Mouse (Mus musculus) stomach, embryonic 16.5 days (tissue): ENCODE data around the gene Adgre5. TPM values are rescaled to one million over a fixed set of nuclear protein-coding genes. Genes with fewer than 3 reads are reported as not detected.

Experiments
- ATAC-seq: fragments of 200-750 bp; cut with Nextera tagmentation; 2 replicates; pipeline ENCODE4 v1.8.0; 2017; ENCODE audit warnings: moderate number of reproducible peaks, moderate TSS enrichment; ENCODE audit not compliant: insufficient read depth, low FRiP score
- H3K27ac ChIP-seq: fragments of 300-500 bp; sonication (generic); 2 replicates; pipeline ENCODE4 v1.5.1; 2014; ENCODE audit warnings: low read length
- H3K27me3 ChIP-seq: fragments of 300-500 bp; sonication (generic); 2 replicates; pipeline ENCODE4 v1.6.1; 2014; ENCODE audit warnings: low read length, control low read depth, mixed read lengths; ENCODE audit not compliant: control insufficient read depth, insufficient read depth
- H3K36me3 ChIP-seq: fragments of 300-500 bp; sonication (generic); 2 replicates; pipeline ENCODE4 v1.6.1; 2014; ENCODE audit warnings: low read length; ENCODE audit not compliant: control insufficient read depth, insufficient read depth
- H3K4me1 ChIP-seq: fragments of 300-500 bp; sonication (generic); 2 replicates; pipeline ENCODE4 v1.6.1; 2014; ENCODE audit warnings: low read length, control low read depth, mixed read lengths; ENCODE audit not compliant: control insufficient read depth, insufficient read depth
- H3K4me2 ChIP-seq: fragments of 300-500 bp; sonication (generic); 2 replicates; pipeline ENCODE4 v1.6.1; 2014; ENCODE audit warnings: low read depth, low read length, mixed read lengths
- H3K4me3 ChIP-seq: fragments of 300-500 bp; sonication (generic); replicated peaks from 2 replicates; pipeline ENCODE4 v1.5.1; 2014; ENCODE audit warnings: mild to moderate bottlenecking, low read length
- H3K9ac ChIP-seq: fragments of 300-500 bp; sonication (generic); 2 replicates; pipeline ENCODE4 v1.6.1; 2014; ENCODE audit warnings: low read length
- H3K9me3 ChIP-seq: fragments of 300-500 bp; sonication (generic); replicated peaks from 2 replicates; pipeline ENCODE4 v1.6.1; 2016; ENCODE audit warnings: low read length, control low read depth; ENCODE audit not compliant: control insufficient read depth
- WGBS: fragments of 180-500 bp; shearing (Covaris S2); extraction: QIAGEN DNeasy Blood & Tissue Kit; methylation state at CpG from one replicate; pipeline ENCODE4 v1.1.7; 2014; 5-methylcytosine and 5-hydroxymethylcytosine counted together
- microRNA-seq: library from miRNA; unstranded; fragments of <30 nt; microRNA quantifications from one replicate; pipeline ENCODE4, GENCODE M21; 2016
- polyA plus RNA-seq: library from polyadenylated mRNA; unstranded; fragments of >200 nt; fragmentation: Nextera tagmentation; extraction: Ambion mirVana; gene quantifications from 2 replicates; pipeline ENCODE4 v1.2.1, GENCODE M21; 2015

Gene Adgre5
- polyA plus RNA-seq, 1 experiment from 2014 or later, result 40.5 TPM

DNA sequence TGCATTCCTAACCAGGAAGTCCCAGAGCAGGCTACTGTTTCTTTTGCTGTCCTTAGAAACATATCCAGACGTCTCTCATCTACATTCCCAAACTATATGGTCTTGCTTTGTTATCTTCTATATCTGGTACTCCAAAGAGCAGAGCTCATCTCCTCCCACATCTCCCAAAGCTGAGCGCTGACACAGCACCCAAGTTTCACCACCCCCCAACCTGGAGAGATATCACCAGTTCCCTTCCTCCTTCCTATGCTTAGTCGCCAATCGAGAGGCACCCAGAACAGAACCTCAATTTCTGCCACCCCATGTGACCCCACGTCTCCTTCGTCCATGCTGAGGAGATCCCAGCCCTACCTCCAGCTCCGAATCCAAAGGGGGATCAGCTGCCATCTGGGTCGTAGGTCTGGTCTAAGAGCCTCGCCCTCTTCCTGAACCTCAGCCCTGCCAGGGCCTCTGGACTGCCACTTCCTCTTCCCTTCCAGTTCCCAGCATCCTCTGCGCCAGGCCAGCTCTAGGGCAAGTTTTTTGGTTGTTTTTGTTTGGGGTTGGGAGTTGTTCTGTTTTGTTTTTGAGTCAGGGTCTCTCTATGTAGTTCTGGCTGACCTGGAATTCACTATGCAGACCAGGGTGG, 47.4 kb downstream of the Adgre5 start:
- peaks cover 35% of the 10 kb centered on the region for H3K4me1 ChIP-seq
- no peak overlapping the region for H3K27ac ChIP-seq
- no peak for ATAC-seq
- no peaks in the 10 kb centered on the region for H3K27me3 ChIP-seq
- H3K4me2 ChIP-seq, result no peak overlapping the region
- H3K9ac ChIP-seq, result no peak overlapping the region
- no peak overlapping the region for H3K4me3 ChIP-seq
- no peaks in the 10 kb centered on the region for H3K9me3 ChIP-seq
- H3K36me3 ChIP-seq, result peaks cover 17% of the 10 kb centered on the region
- 76% methylated on average over 10 of the region's 10 CpGs for WGBS

DNA sequence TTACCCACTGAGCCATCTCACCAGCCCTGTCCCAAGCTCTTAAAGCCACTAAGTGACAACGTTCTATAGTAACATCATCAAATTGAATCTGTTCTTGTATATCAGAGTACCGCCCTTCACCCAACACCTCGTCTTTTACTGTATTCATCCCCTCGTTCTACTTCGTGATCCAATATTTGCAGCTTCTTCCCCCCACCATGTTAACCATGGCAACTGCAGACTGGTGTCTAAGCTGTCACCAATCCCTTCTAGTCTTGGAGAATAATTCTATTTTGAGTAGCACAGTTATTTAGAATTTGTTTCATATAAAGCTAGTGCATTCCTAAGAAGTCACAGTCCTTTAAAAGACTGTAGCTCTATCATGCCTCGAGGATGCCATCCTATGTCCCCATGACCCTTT, 51.9 kb downstream of the Adgre5 start:
- no peak overlapping the region for H3K4me3 ChIP-seq
- H3K9ac ChIP-seq, result no peak overlapping the region
- H3K27me3 ChIP-seq, result no peaks in the 10 kb centered on the region
- H3K36me3 ChIP-seq, result peaks cover 27% of the 10 kb centered on the region
- H3K27ac ChIP-seq, result no peak overlapping the region
- 90% methylated on average over 6 of the region's 6 CpGs for WGBS
- no peaks in the 10 kb centered on the region for H3K9me3 ChIP-seq
- H3K4me1 ChIP-seq, result peaks cover 6% of the 10 kb centered on the region; the same call in 1 of the 2 replicates
- H3K4me2 ChIP-seq, result no peak overlapping the region
- no peak for ATAC-seq

DNA sequence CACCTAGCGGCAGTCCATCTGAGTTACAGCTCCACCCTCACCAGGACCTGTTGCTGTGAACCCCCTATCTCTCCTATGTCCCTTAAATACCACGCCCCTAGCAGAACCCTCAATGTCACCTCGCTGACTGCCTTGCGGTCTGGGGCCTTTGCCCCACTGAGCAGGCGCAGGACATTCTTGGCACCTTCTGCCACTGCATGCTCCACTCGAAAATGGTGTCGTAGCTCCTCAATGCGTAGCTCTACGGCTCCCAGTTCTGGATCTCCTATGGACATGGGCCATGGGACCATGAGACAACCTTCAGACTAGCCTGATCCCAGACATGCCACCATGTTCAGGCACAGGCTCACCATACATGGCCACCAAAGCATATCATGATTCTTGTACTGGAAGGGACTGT, 56.6 kb downstream of the Adgre5 start:
- Histone ChIP-seq H3K36me3 (peaks cover 29% of the 10 kb centered on the region), H3K9ac (no peak overlapping the region), H3K4me3 (no peak overlapping the region), H3K27me3 (no peaks in the 10 kb centered on the region), H3K4me1 (0 out of 2 replicates have a peak, but pooled peaks cover 7% of the 10 kb centered on the region), H3K4me2 (no peak overlapping the region), H3K27ac (no peak overlapping the region), H3K9me3 (no peaks in the 10 kb centered on the region)
- 94% methylated on average over 9 of the region's 9 CpGs for WGBS
- ATAC-seq, result no peak

DNA sequence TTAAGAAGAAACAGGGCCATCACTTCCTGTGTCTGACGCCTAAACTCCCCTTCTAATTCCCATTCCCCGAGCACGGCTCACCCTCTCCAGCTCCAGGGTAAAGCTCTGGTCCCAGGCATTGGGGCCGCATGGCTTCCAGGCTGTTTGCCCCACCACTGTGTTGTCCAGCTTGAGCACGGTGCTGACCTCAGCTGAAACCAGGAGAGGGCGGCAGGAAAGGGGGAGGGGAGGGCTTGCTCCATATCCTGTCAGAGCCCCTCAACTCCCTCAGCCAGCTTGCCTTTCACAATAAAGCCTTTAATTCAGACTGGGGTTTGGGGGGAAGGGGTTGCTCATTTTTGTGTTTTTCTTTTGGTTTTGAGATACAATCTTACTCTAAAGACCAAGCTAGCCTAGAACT, 60.0 kb downstream of the Adgre5 start:
- ATAC-seq, result no peak
- Histone ChIP-seq H3K4me1 (0 out of 2 replicates have a peak, but pooled peaks cover 7% of the 10 kb centered on the region), H3K36me3 (peaks cover 33% of the 10 kb centered on the region), H3K9ac (peak overlapping the region; percentile 26; the same call in 1 of the 2 replicates), H3K4me3 (no peak overlapping the region), H3K27ac (peak overlapping the region; percentile 64; the same call in 1 of the 2 replicates), H3K4me2 (no peak overlapping the region), H3K9me3 (no peaks in the 10 kb centered on the region), H3K27me3 (no peaks in the 10 kb centered on the region)
- WGBS, result 21% methylated on average over 6 of the region's 6 CpGs

DNA sequence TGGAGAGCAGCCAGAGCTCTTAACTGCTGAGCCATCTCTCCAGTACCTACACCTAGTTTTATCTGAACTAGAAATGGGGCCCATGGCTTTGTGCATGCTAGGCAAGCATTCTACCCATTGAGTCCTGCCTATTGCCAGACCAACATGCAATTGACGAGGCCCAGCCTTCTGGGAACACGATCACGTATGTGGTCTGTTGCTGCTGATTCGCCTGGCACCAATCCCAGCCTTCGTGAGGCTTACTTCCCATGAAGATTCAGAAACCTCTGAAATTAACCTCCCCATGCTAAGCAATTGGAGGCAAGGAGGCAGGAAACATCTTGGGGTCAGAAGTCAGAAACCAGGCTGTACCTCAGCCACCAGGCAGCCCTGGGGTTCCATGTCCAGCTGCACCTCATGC, 60.5 kb downstream of the Adgre5 start:
- Histone ChIP-seq H3K36me3 (peaks cover 33% of the 10 kb centered on the region), H3K9ac (peak overlapping the region; percentile 26; the same call in 1 of the 2 replicates), H3K4me2 (no peak overlapping the region), H3K27me3 (no peaks in the 10 kb centered on the region), H3K27ac (peak overlapping the region; percentile 64; the same call in 1 of the 2 replicates), H3K4me3 (no peak overlapping the region), H3K4me1 (0 out of 2 replicates have a peak, but pooled peaks cover 7% of the 10 kb centered on the region), H3K9me3 (no peaks in the 10 kb centered on the region)
- 68% methylated on average over 5 of the region's 5 CpGs for WGBS
- ATAC-seq, result peak; percentile 15; the same call in 1 of the 2 replicates

DNA sequence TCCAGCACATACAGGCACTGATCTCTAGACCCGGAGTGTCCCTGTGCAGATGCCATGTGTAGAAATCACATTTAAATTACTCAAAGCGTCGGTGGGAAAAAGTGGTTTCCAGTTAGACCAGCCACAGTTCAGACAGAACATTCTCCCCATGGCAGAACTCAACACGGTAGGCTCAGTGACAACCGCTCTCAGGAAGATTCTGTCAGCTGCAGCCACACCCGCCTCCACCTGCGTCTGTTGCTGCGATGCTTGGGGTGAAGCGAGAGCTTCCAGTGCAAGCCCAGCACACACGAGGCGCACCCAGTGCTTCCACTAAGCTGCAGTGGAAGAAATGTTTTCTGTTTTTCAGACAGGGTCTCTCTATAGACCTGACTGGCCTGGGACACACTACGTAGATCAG, 61.3 kb downstream of the Adgre5 start:
- Histone ChIP-seq H3K27ac (no peak overlapping the region), H3K36me3 (peaks cover 33% of the 10 kb centered on the region), H3K4me1 (0 out of 2 replicates have a peak, but pooled peaks cover 7% of the 10 kb centered on the region), H3K27me3 (no peaks in the 10 kb centered on the region), H3K9me3 (no peaks in the 10 kb centered on the region), H3K4me2 (no peak overlapping the region), H3K9ac (no peak overlapping the region), H3K4me3 (no peak overlapping the region)
- WGBS, result 91% methylated on average over 12 of the region's 12 CpGs
- no peak for ATAC-seq

DNA sequence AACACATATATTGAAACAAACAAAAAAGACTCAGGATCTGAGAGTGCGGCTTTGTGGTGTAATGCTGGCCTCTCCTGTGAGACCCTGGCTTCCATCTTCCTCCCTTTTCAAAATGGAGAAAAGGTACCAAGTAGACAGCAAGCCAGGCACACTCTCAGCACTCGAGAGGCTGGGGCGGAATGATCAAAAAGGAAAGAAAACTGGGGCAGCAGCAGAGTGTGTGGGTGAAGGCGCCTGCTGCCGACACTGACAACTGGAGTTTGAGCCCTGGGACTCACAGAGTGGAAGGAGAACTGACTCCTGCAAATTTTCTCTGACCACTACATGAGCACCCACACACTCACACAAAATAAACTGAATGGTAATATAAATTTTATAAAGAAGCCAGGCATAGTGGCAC, 66.6 kb downstream of the Adgre5 start:
- 87% methylated on average over 5 of the region's 5 CpGs for WGBS
- Histone ChIP-seq H3K4me2 (no peak overlapping the region), H3K9me3 (no peaks in the 10 kb centered on the region), H3K36me3 (peaks cover 14% of the 10 kb centered on the region), H3K4me1 (no peaks in the 10 kb centered on the region), H3K27me3 (no peaks in the 10 kb centered on the region), H3K4me3 (no peak overlapping the region), H3K9ac (no peak overlapping the region), H3K27ac (no peak overlapping the region)
- ATAC-seq, result no peak

Small RNA genes within 50 kb of the gene (microRNA-seq; reads per million reads assigned to microRNA genes)
- not detected for gene Mir1668

Other genes starting within 250 kb of the Adgre5 start
- not detected in 2 replicates for gene Olfr370, start 205.5 kb downstream of the Adgre5 start, polyA plus RNA-seq
- 285 and 326 TPM in 2 replicates for gene Ndufb7, start 174.7 kb downstream of the Adgre5 start, polyA plus RNA-seq
- gene Tecr, start 133.4 kb downstream of the Adgre5 start, polyA plus RNA-seq, result 503 and 554 TPM in 2 replicates
- 69.6 and 74.3 TPM in 2 replicates for gene Dnajb1, start 133.1 kb downstream of the Adgre5 start, polyA plus RNA-seq
- gene Gipc1, start 88.6 kb downstream of the Adgre5 start, polyA plus RNA-seq, result 190 TPM in 2 replicates
- 5.7 and 6.3 TPM in 2 replicates for gene Ptger1, start 74.6 kb downstream of the Adgre5 start, polyA plus RNA-seq
- 14.7 and 19.9 TPM in 2 replicates for gene Pkn1, start 42.1 kb downstream of the Adgre5 start, polyA plus RNA-seq
- 154 and 167 TPM in 2 replicates for gene Ddx39, start 26.1 kb downstream of the Adgre5 start, polyA plus RNA-seq
- 12.6 and 13.2 TPM in 2 replicates for gene Adgrl1, start 158.8 kb upstream of the Adgre5 start, polyA plus RNA-seq
- 0.39 and 0.67 TPM in 2 replicates for gene Gm10644, start 213.9 kb upstream of the Adgre5 start, polyA plus RNA-seq
- gene Asf1b, start 214.2 kb upstream of the Adgre5 start, polyA plus RNA-seq, result 49.4 and 53.1 TPM in 2 replicates
- gene Prkaca, start 231.7 kb upstream of the Adgre5 start, polyA plus RNA-seq, result 49.5 and 79.8 TPM in 2 replicates